Mouse (Mus musculus) spleen, postnatal 0 days (tissue): Measurements from ENCODE around the gene Htr7. TPM values are rescaled to one million over a fixed set of nuclear protein-coding genes. Genes with fewer than 3 reads are reported as not detected.

ENCODE experiments used
- polyA plus RNA-seq: library from polyadenylated mRNA; unstranded; fragments of >200 nt; fragmentation: Nextera tagmentation; extraction: Ambion mirVana; gene quantifications from 2 replicates; pipeline ENCODE4 v1.2.1, GENCODE M21; 2015

The Htr7 gene
- polyA plus RNA-seq, result 0.05 and 0.12 TPM in 2 replicates

GRCm38 (mm10) chr19:36057231-36057811, at the start of gene Htr7:
Gene Htr7 (minus strand): TSS chr19:36057507.

DNA sequence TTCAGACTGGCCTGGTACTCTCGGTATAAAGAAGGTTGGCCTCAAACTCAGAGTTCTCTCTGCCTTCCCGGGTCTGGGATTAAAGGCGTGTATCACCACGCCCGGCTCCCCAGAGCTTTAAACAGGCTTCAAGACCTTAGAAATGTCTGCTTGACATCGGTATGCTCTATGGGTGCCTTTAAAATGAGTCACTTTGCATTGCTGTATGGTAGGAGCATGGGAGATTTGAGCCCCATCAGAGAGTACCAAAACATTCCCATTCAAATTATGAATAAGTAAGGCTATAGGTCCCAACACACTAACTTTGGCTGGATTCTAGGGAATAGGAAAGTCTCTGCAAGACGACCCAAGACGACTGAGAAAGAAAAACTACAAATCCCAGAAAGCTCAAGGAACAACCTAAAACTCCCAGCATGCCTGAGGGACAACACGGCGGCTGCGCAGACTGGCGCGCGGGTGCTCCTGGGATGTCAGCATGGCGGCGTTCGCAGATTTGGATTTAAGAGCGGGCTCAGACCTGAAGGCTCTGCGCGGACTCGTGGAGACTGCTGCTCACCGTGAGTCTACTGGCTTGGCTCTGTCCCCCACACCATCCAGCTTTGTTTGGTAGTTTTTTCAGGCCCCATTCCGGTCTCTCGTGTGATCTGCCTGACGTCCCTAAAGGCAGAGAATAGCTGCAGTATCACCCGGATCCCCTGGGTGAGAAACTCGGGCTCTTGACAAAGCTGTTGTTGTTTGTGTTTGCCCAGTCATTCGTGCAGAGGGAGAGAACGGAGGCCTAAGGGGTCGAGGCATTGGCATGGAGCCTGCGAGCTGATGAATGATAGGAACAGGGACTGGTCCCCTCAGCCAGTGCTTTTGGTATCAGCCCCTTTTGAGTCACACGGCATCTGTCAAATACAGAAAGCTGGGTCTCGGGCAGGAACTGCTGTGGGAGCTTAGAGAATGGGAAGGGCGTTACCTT, 26.2 kb upstream of the Htr7 start, which contains the start of gene Rpp30:
Gene Rpp30, plus strand, starts transcription at position 455 of the 964 bp plus-strand sequence.

Other genes with a start within 250 kb of the Htr7 start
- gene Rpp30, start 26.2 kb upstream of the Htr7 start, polyA plus RNA-seq, result 53.4 and 57.9 TPM in 2 replicates
- gene Ankrd1, start 62.6 kb upstream of the Htr7 start, polyA plus RNA-seq, result 0.07 TPM in 1 of 2 replicates, not detected in the other